In the genomic region with DNA sequence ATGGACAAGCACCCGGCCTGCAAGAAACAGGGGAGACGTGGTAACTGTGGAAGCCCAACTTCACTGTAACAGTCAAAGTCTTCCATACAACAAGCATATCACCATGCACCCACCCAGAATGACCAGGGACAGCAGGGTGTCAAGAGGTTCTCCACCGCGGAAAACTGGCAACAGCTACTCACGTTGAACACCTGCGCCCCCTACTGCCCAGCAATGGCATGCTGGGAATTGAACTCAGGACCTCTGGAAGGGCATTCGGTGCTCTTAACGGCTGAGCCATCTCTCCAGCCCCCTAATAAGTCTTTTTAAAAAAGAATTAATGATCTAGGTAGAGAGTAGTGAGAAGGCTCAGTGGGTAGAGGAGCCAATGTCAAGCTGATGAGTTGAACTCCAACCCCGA, we compare ENCODE assay signal across 11 mouse cellular contexts. TPM values are rescaled to one million over a fixed set of nuclear protein-coding genes. Genes with fewer than 3 reads are reported as not detected.
DNase-seq lines count a peak whose midpoint lies in the region; ATAC-seq and TF ChIP-seq lines count a peak whose summit lies in the region.
"Had no signal": no experiment of that assay in that cellular context is flagged by ENCODE, and none has a peak within 500 bp of the region (broad histone marks: within the 10 kb centered on the region; RNA-seq: fewer than 3 reads in every experiment).

No protein-coding gene starts in this region.

- no peak for TF ChIP-seq EP300 in ES-Bruce4 (IDR thresholded peaks at IDR 0.05; ENCODE audit: insufficient read depth, low read depth, low read length)

- H3K27me3 ChIP-seq in kidney, adult 2 months (replicated peaks; ENCODE audit: control insufficient read depth, insufficient read depth, low read length): no peaks in the 10 kb centered on the region
- no peaks in the 10 kb centered on the region for H3K27me3 ChIP-seq in ES-Bruce4 (ENCODE audit: control insufficient read depth, insufficient read depth, low read length, poor library complexity, severe bottlenecking)
- H3K27me3 ChIP-seq in lung, embryonic 14.5 days (ENCODE audit: insufficient read depth, low read length): no peaks in the 10 kb centered on the region
- H3K27me3 ChIP-seq: liver, embryonic 15.5 days had no signal

- TF ChIP-seq CTCF in kidney, adult 2 months (conservative IDR thresholded peaks at IDR 0.05; ENCODE audit: insufficient read depth, insufficient read length, low read depth, low read length): peak; percentile 61
- peak; percentile 86 for TF ChIP-seq CTCF in ES-Bruce4 (IDR thresholded peaks at IDR 0.05; ENCODE audit: low read depth, low read length)
- peak; percentile 64 for TF ChIP-seq CTCF in lung, embryonic 14.5 days (IDR thresholded peaks at IDR 0.05; ENCODE audit: low read depth)

- WGBS in kidney, adult 2 months: 61% methylated on average over 9 of the region's 9 CpGs
- 46% methylated on average over 9 of the region's 9 CpGs for WGBS in lung, embryonic 14.5 days

- H3K9ac ChIP-seq in ES-Bruce4 (ENCODE audit: low read depth, poor library complexity, severe bottlenecking): no peak overlapping the region
- no peak overlapping the region for H3K9ac ChIP-seq in lung, embryonic 14.5 days
- H3K9ac ChIP-seq: liver, embryonic 15.5 days had no signal

- TF ChIP-seq POLR2A in kidney, adult 2 months (IDR thresholded peaks at IDR 0.05; ENCODE audit: low read depth, low read length): no peak
- TF ChIP-seq POLR2A in ES-Bruce4 (IDR thresholded peaks at IDR 0.05; ENCODE audit: insufficient read depth, low read length): no peak

- H3K4me2 ChIP-seq in lung, embryonic 14.5 days: no peak overlapping the region
- H3K4me2 ChIP-seq: liver, embryonic 15.5 days had no signal

- H3K4me3 ChIP-seq in kidney, adult 2 months (ENCODE audit: insufficient read depth, low read depth, low read length): no peak overlapping the region
- no peak overlapping the region for H3K4me3 ChIP-seq in ES-Bruce4 (ENCODE audit: low read depth, low read length)
- H3K4me3 ChIP-seq in lung, embryonic 14.5 days (ENCODE audit: low read depth, low read length): no peak overlapping the region
- H3K4me3 ChIP-seq: liver, embryonic 15.5 days had no signal

- H3K4me1 ChIP-seq in kidney, adult 2 months (ENCODE audit: control insufficient read depth, insufficient read depth, low read length): peaks cover 3% of the 10 kb centered on the region; the same call in 1 of the 2 replicates
- no peaks in the 10 kb centered on the region for H3K4me1 ChIP-seq in ES-Bruce4 (ENCODE audit: control insufficient read depth, insufficient read depth, low read length)
- H3K4me1 ChIP-seq in lung, embryonic 14.5 days (ENCODE audit: insufficient read depth): no peaks in the 10 kb centered on the region
- H3K4me1 ChIP-seq: liver, embryonic 15.5 days had no signal

- ATAC-seq in lung, embryonic 14.5 days (ENCODE audit: insufficient read depth): no peak

- H3K9me3 ChIP-seq in ES-Bruce4 (replicated peaks; ENCODE audit: control insufficient read depth, insufficient read depth, low read length, poor library complexity, severe bottlenecking): no peaks in the 10 kb centered on the region
- H3K9me3 ChIP-seq in lung, embryonic 14.5 days (ENCODE audit: low read depth, low read length): no peaks in the 10 kb centered on the region
- H3K9me3 ChIP-seq: liver, embryonic 15.5 days had no signal

- intact Hi-C loops in left cerebral cortex, postnatal 25 days (cut with DNase I): no loop called here

- no peak overlapping the region for H3K27ac ChIP-seq in kidney, adult 2 months (ENCODE audit: insufficient read depth, low read depth, low read length)
- no peak overlapping the region for H3K27ac ChIP-seq in ES-Bruce4 (ENCODE audit: insufficient read depth, low read length)
- no peak overlapping the region for H3K27ac ChIP-seq in lung, embryonic 14.5 days (ENCODE audit: low read depth)
- H3K27ac ChIP-seq: liver, embryonic 15.5 days had no signal

- peak; percentile 56 for DNase-seq in adrenal gland, postnatal 14 days
- no peak for DNase-seq in adrenal gland, adult 2 months
- peak; percentile 25 for DNase-seq in kidney, adult 2 months
- no peak for DNase-seq in kidney, adult 8-10 months
- peak; percentile 60 for DNase-seq in lung, embryonic 14.5 days
- no peak for DNase-seq in urinary bladder, adult 18-20 months (ENCODE audit: low spot score in 2 of 2)
- DNase-seq in left cerebral cortex, postnatal 25 days (ENCODE audit: low spot score in 2 of 2): no peak

- no peaks in the 10 kb centered on the region; the same call in 1 of the 2 replicates for H3K36me3 ChIP-seq in kidney, adult 2 months (ENCODE audit: control insufficient read depth, insufficient read depth, low read length)
- H3K36me3 ChIP-seq in ES-Bruce4 (ENCODE audit: control insufficient read depth, insufficient read depth, low read length, poor library complexity, severe bottlenecking): peaks cover 3% of the 10 kb centered on the region; the same call in 1 of the 2 replicates
- no peaks in the 10 kb centered on the region for H3K36me3 ChIP-seq in lung, embryonic 14.5 days (ENCODE audit: insufficient read depth)

RNA-seq across cellular contexts. Expression of a gene that starts 8.1 kb away (rescaled TPM):
- total RNA-seq in adrenal gland, postnatal 14 days (2021): 1.6 TPM in 1 of 2 replicates, not detected in the other
- total RNA-seq in adrenal gland, adult 2 months (2021): not detected
- polyA plus RNA-seq in adrenal gland, adult 2 months (2012; rRNA removed): 0.39 and 0.41 TPM in 2 replicates
- 2.0 TPM in 2 replicates for polyA plus RNA-seq in kidney, adult 2 months (2012; rRNA removed)
- polyA plus RNA-seq in ES-Bruce4 (2011; ENCODE audit: insufficient read depth, insufficient read length, low read depth, missing spikeins): not detected in 2 replicates
- polyA plus RNA-seq in lung, embryonic 14.5 days (2014; fragmentation: Nextera tagmentation; extraction: Ambion mirVana): not detected in 2 replicates
- total RNA-seq in left cerebral cortex, postnatal 25 days (2021): not detected

RNA-seq across cellular contexts. Expression of a gene that starts 9.2 kb away (rescaled TPM):
- not detected in 2 replicates for total RNA-seq in adrenal gland, postnatal 14 days (2021)
- not detected for total RNA-seq in adrenal gland, adult 2 months (2021)
- polyA plus RNA-seq in adrenal gland, adult 2 months (2012; rRNA removed): not detected in 2 replicates
- not detected in 2 replicates for polyA plus RNA-seq in kidney, adult 2 months (2012; rRNA removed)
- not detected in 2 replicates for polyA plus RNA-seq in ES-Bruce4 (2011; ENCODE audit: insufficient read depth, insufficient read length, low read depth, missing spikeins)
- not detected in 2 replicates for polyA plus RNA-seq in lung, embryonic 14.5 days (2014; fragmentation: Nextera tagmentation; extraction: Ambion mirVana)
- total RNA-seq in left cerebral cortex, postnatal 25 days (2021): not detected
- polyA plus RNA-seq: C2C12; heart, embryonic 14.5 days; liver, embryonic 15.5 days had no signal

RNA-seq across cellular contexts. Expression of a gene that starts 11.9 kb away (rescaled TPM):
- 100 and 103 TPM in 2 replicates for total RNA-seq in adrenal gland, postnatal 14 days (2021)
- 100 to 1,000 TPM in 1 of 2 experiments, 10 to 100 TPM in 1; 89.8 to 151 TPM for total RNA-seq in adrenal gland, adult 2 months (2021)
- 189 and 210 TPM in 2 replicates for polyA plus RNA-seq in adrenal gland, adult 2 months (2012; rRNA removed)
- 67.8 and 92.4 TPM in 2 replicates for polyA plus RNA-seq in kidney, adult 2 months (2012; rRNA removed)
- polyA plus RNA-seq in ES-Bruce4 (2011; ENCODE audit: insufficient read depth, insufficient read length, low read depth, missing spikeins): 11.9 and 13.3 TPM in 2 replicates
- 15.7 and 16.9 TPM in 2 replicates for polyA plus RNA-seq in lung, embryonic 14.5 days (2014; fragmentation: Nextera tagmentation; extraction: Ambion mirVana)
- total RNA-seq in left cerebral cortex, postnatal 25 days (2021): 100 to 1,000 TPM; 217 to 237 TPM

RNA-seq across cellular contexts. Expression of a gene that starts 53.3 kb away (rescaled TPM):
- total RNA-seq in adrenal gland, postnatal 14 days (2021): 9.0 and 14.8 TPM in 2 replicates
- 10 to 100 TPM in 1 of 2 experiments, 1 to 10 TPM in 1; 7.8 to 13.5 TPM for total RNA-seq in adrenal gland, adult 2 months (2021)
- 12.1 and 16.9 TPM in 2 replicates for polyA plus RNA-seq in adrenal gland, adult 2 months (2012; rRNA removed)
- 2.3 and 3.5 TPM in 2 replicates for polyA plus RNA-seq in kidney, adult 2 months (2012; rRNA removed)
- 3.8 and 6.3 TPM in 2 replicates for polyA plus RNA-seq in ES-Bruce4 (2011; ENCODE audit: insufficient read depth, insufficient read length, low read depth, missing spikeins)
- 4.0 and 4.9 TPM in 2 replicates for polyA plus RNA-seq in lung, embryonic 14.5 days (2014; fragmentation: Nextera tagmentation; extraction: Ambion mirVana)
- 10 to 100 TPM; 71.2 to 72.9 TPM for total RNA-seq in left cerebral cortex, postnatal 25 days (2021)

Comparison
In these comparisons a context has a peak if more than half of its experiments do, and no peak if none do; other contexts are left out.
1. DNase-seq: peak in adrenal gland, postnatal 14 days (single experiment), kidney, adult 2 months (single experiment) and lung, embryonic 14.5 days (single experiment); none in adrenal gland, adult 2 months (single experiment), kidney, adult 8-10 months (0 of 2), urinary bladder, adult 18-20 months (0 of 2) and left cerebral cortex, postnatal 25 days (0 of 2).
2. Peak in every context shown above with its lines, with median percentiles within 50 percentile points of each other: CTCF ChIP-seq.